Mouse (Mus musculus): ENCODE data around the gene Aldh6a1. TPM values are rescaled to one million over a fixed set of nuclear protein-coding genes. Genes with fewer than 3 reads are reported as not detected.

The Aldh6a1 gene
- polyA plus RNA-seq, 1 experiment from 2014 or later = 23.6 TPM

DNA sequence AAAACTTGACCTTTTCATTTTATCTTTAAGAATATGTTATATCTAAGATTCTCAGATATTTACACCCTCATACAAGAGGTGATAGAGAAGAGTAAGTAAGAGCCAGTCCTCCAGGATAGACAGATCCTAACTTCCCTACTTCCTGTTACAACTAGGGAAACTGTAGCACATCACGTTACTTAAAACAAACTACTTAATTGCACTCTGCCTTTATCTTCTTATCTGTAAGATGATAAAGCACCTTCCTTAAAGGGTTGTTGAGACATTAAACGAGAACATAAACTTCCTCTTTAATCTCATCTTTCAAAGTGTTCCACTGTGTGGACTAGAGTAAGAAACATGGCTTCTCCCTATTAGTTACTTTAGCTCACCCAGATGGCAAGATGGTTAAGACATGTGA lies 12.1 kb downstream of the Aldh6a1 start:
- no peak for ATAC-seq (ENCODE audit: insufficient number of reproducible peaks, low FRiP score, low TSS enrichment, low read depth)

DNA sequence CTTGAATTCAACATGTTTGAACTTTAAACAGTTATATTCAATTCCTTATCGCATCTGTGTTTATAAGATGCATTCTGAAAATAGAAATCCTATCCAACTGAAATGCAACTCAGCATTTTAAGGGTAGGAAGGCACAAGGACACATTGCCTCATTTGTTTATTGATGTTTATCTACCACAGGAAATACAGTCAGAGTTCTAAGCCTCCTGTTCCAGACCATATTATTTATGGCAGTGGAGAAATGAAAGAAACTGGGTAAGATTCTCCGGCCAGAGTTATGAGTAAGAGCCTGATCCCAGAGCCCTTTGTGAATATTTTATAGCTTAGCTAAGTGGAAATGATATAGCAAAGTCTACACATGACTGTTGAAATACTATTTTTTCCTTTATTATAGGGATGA lies 21.0 kb downstream of the Aldh6a1 start:
- Histone ChIP-seq H3K4me3 (ENCODE audit: low read depth, low read length) (no peak overlapping the region), H3K4me1 (ENCODE audit: control insufficient read depth, insufficient read depth, low read length) (no peaks in the 10 kb centered on the region), H3K4me2 (ENCODE audit: low read depth, severe bottlenecking) (no peak overlapping the region), H3K27ac (replicated peaks; ENCODE audit: low read depth, low read length) (no peak overlapping the region), H3K36me3 (ENCODE audit: control insufficient read depth, insufficient read depth, low read length) (no peaks in the 10 kb centered on the region), H3K9ac (ENCODE audit: low read length) (no peak overlapping the region), H3K9me3 (ENCODE audit: control insufficient read depth, low read length) (no peaks in the 10 kb centered on the region), H3K27me3 (ENCODE audit: control insufficient read depth, insufficient read depth, low read length) (no peaks in the 10 kb centered on the region)
- WGBS = 90% methylated on average over 2 of the region's 2 CpGs
- DNase-seq (ENCODE audit: low spot score) (no peak), ATAC-seq (ENCODE audit: insufficient number of reproducible peaks, low FRiP score, low TSS enrichment, low read depth) (no peak)

More for the DNA sequence above, 12.1 kb downstream of the Aldh6a1 start:
- no peaks in the 10 kb centered on the region for H3K36me3 ChIP-seq (ENCODE audit: control insufficient read depth, insufficient read depth, low read length)
- no peaks in the 10 kb centered on the region for H3K9me3 ChIP-seq (ENCODE audit: control insufficient read depth, low read length)
- no peaks in the 10 kb centered on the region for H3K4me1 ChIP-seq (ENCODE audit: control insufficient read depth, insufficient read depth, low read length)
- no peak overlapping the region for H3K9ac ChIP-seq (ENCODE audit: low read length)
- H3K4me3 ChIP-seq (ENCODE audit: low read depth, low read length) = no peak overlapping the region
- H3K4me2 ChIP-seq (ENCODE audit: low read depth, severe bottlenecking) = no peak overlapping the region
- H3K27ac ChIP-seq (replicated peaks; ENCODE audit: low read depth, low read length) = no peak overlapping the region
- WGBS = 52% methylated on average over 2 of the region's 2 CpGs
- no peak for DNase-seq (ENCODE audit: low spot score)
- H3K27me3 ChIP-seq (ENCODE audit: control insufficient read depth, insufficient read depth, low read length) = no peaks in the 10 kb centered on the region

DNA sequence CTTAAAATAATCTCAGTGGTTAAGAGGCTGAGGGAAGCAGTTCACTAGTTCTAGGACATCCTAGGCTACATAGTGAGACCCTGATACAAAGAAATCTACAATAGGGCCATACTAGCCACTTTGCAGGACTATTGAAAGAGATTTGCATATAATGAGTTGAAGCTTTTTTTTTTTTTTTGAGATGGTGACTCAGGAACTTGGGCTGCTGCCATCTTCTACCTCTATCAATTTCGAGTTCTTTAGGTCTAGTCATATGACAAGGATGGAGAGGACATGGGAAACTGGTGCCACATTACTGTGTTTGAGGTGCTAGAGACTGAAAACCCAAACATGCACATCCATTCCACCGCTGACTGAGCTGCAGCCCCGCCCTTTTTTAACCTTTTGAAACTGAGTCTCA lies 26.8 kb downstream of the Aldh6a1 start:
- ATAC-seq (ENCODE audit: insufficient number of reproducible peaks, low FRiP score, low TSS enrichment, low read depth) = no peak
- no peak for DNase-seq (ENCODE audit: low spot score)
- Histone ChIP-seq H3K4me2 (ENCODE audit: low read depth, severe bottlenecking) (no peak overlapping the region), H3K27ac (replicated peaks; ENCODE audit: low read depth, low read length) (no peak overlapping the region), H3K9me3 (ENCODE audit: control insufficient read depth, low read length) (no peaks in the 10 kb centered on the region), H3K27me3 (ENCODE audit: control insufficient read depth, insufficient read depth, low read length) (no peaks in the 10 kb centered on the region), H3K4me3 (ENCODE audit: low read depth, low read length) (no peak overlapping the region), H3K9ac (ENCODE audit: low read length) (no peak overlapping the region), H3K4me1 (ENCODE audit: control insufficient read depth, insufficient read depth, low read length) (no peaks in the 10 kb centered on the region), H3K36me3 (ENCODE audit: control insufficient read depth, insufficient read depth, low read length) (no peaks in the 10 kb centered on the region)
- WGBS = 59% methylated on average over 3 of the region's 3 CpGs

DNA sequence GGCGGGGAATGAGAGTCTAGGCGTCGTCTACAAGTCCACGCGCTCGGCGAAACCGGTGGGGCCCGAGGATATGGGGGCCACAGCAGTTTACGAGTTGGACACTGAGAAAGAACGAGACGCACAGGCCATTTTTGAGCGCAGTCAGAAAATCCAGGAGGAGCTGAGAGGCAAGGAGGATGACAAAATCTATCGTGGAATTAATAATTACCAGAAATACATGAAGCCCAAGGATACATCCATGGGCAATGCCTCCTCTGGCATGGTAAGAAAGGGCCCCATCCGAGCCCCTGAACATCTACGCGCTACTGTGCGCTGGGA lies 33.2 kb downstream of the Aldh6a1 start:
- peak overlapping the region; percentile 70 for H3K9ac ChIP-seq (ENCODE audit: low read length)
- H3K4me1 ChIP-seq (ENCODE audit: control insufficient read depth, insufficient read depth, low read length) = no peaks in the 10 kb centered on the region
- peak overlapping the region; percentile 66 for H3K4me2 ChIP-seq (ENCODE audit: low read depth, severe bottlenecking)
- ATAC-seq (ENCODE audit: insufficient number of reproducible peaks, low FRiP score, low TSS enrichment, low read depth) (no peak), DNase-seq (ENCODE audit: low spot score) (no peak)
- 34% methylated on average over 18 of the region's 18 CpGs for WGBS
- H3K27ac ChIP-seq (replicated peaks; ENCODE audit: low read depth, low read length) = no peak overlapping the region
- H3K27me3 ChIP-seq (ENCODE audit: control insufficient read depth, insufficient read depth, low read length) = no peaks in the 10 kb centered on the region
- H3K9me3 ChIP-seq (ENCODE audit: control insufficient read depth, low read length) = no peaks in the 10 kb centered on the region; the same call in 1 of the 2 replicates
- H3K4me3 ChIP-seq (ENCODE audit: low read depth, low read length) = peak overlapping the region; percentile 50
- H3K36me3 ChIP-seq (ENCODE audit: control insufficient read depth, insufficient read depth, low read length) = no peaks in the 10 kb centered on the region

DNA sequence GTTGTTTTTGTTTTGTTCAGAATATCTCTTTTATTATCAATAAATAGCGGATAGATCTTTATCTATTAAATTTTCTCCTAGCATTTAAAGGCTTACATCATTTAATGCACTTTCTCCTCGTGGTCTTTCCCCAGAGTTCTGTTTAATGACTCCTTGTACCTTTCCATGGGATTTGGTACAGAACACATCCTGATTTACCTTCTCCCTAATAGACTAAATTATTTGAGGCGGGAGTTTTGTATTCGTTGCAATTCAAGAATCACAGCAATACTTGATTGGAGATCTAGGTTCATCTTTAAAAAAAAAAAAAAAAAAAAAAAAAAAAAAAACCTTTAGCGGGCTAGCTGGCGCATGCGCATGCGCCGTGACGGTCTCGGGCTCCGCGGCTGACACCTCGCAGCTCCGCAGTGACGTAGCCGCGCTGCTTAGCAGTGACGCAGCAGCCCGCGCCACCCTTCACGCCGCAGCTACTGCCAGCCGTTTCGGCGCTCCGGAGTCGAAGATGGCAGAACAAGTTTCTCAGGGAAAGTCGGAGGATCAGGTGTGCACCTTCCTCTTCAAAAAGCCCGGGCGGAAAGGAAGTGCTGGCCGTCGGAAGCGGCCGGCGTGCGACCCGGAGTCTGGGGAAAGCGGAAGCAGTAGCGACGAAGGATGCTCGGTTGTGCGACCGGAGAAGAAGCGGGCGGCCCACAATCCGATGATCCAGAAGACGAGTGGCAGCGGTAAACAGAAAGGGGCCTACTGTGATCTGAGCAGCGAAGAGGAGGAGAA lies 33.8 kb downstream of the Aldh6a1 start, which contains the start of gene Rnf113a2:
Gene Rnf113a2, plus strand, starts transcription at position 363 of the 771 bp plus-strand sequence.
- H3K9me3 ChIP-seq (ENCODE audit: control insufficient read depth, low read length) = no peaks in the 10 kb centered on the region; the same call in 1 of the 2 replicates
- no peaks in the 10 kb centered on the region for H3K27me3 ChIP-seq (ENCODE audit: control insufficient read depth, insufficient read depth, low read length)
- WGBS = 3% methylated on average over 50 of the region's 50 CpGs
- peak within 1 kb of the TSS; percentile 70 for H3K9ac ChIP-seq (ENCODE audit: low read length)
- no peaks in the 10 kb centered on the region for H3K4me1 ChIP-seq (ENCODE audit: control insufficient read depth, insufficient read depth, low read length)
- H3K27ac ChIP-seq (replicated peaks; ENCODE audit: low read depth, low read length) = no peak within 1 kb of the TSS
- H3K4me3 ChIP-seq (ENCODE audit: low read depth, low read length) = peak within 1 kb of the TSS; percentile 50
- ATAC-seq (ENCODE audit: insufficient number of reproducible peaks, low FRiP score, low TSS enrichment, low read depth) (peak; percentile 82; the same call in 1 of the 2 replicates), DNase-seq (ENCODE audit: low spot score) (peak; percentile 86)
- H3K36me3 ChIP-seq (ENCODE audit: control insufficient read depth, insufficient read depth, low read length) = no peaks in the 10 kb centered on the region
- H3K4me2 ChIP-seq (ENCODE audit: low read depth, severe bottlenecking) = peak within 1 kb of the TSS; percentile 66

DNA sequence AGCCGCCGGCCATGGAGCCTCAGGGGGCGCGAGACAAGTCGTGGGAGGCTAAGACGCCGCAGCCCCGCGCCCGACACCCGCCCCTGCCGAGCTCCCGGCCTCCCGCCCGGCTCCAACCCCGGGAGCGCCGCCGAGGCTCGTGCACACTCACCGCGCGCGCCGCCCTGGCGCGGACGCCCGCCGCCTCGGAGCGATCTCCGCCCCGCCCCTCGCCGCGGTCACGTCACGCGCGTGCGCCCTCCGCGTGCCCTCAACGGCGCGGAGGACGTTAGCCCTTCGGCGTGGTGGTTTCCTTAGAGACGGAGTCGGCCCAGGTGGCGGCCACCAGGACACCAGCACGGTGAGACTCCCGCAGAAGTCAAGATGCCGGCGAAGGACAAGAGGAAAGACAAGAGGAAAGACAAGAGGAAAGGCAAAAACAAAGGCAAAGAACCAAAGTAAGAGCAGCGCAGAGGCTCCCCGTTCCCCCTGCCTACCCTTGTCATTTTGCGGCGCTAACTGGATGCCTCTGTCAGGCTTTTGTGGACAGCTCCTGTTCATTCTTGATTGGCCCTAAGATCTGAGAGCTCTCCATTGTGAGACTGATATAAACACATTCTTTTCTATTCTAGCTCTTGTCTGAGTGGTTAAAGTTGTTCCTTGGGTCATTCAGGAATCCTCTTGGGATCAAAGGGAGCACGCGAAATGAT lies 41.8 kb downstream of the Aldh6a1 start, which contains the start of the genes Entpd5 and Bbof1:
Gene Entpd5, minus strand, starts transcription at position 211 of the 689 bp plus-strand sequence.
Gene Bbof1, plus strand, starts transcription at position 253 of the 689 bp plus-strand sequence.
- H3K4me2 ChIP-seq (ENCODE audit: low read depth, severe bottlenecking) = peak within 1 kb of the TSS; percentile 95
- ATAC-seq (ENCODE audit: insufficient number of reproducible peaks, low FRiP score, low TSS enrichment, low read depth) (peak; percentile 90), DNase-seq (ENCODE audit: low spot score) (peak; percentile 90)
- peak within 1 kb of the TSS; percentile 79 for H3K9ac ChIP-seq (ENCODE audit: low read length)
- H3K9me3 ChIP-seq (ENCODE audit: control insufficient read depth, low read length) = no peaks in the 10 kb centered on the region
- no peak within 1 kb of the TSS for H3K27ac ChIP-seq (replicated peaks; ENCODE audit: low read depth, low read length)
- WGBS = 3% methylated on average over 43 of the region's 63 CpGs
- peak within 1 kb of the TSS; percentile 69 for H3K4me3 ChIP-seq (ENCODE audit: low read depth, low read length)
- no peaks in the 10 kb centered on the region for H3K36me3 ChIP-seq (ENCODE audit: control insufficient read depth, insufficient read depth, low read length)
- no peaks in the 10 kb centered on the region; the same call in 1 of the 2 replicates for H3K4me1 ChIP-seq (ENCODE audit: control insufficient read depth, insufficient read depth, low read length)
- H3K27me3 ChIP-seq (ENCODE audit: control insufficient read depth, insufficient read depth, low read length) = no peaks in the 10 kb centered on the region

DNA sequence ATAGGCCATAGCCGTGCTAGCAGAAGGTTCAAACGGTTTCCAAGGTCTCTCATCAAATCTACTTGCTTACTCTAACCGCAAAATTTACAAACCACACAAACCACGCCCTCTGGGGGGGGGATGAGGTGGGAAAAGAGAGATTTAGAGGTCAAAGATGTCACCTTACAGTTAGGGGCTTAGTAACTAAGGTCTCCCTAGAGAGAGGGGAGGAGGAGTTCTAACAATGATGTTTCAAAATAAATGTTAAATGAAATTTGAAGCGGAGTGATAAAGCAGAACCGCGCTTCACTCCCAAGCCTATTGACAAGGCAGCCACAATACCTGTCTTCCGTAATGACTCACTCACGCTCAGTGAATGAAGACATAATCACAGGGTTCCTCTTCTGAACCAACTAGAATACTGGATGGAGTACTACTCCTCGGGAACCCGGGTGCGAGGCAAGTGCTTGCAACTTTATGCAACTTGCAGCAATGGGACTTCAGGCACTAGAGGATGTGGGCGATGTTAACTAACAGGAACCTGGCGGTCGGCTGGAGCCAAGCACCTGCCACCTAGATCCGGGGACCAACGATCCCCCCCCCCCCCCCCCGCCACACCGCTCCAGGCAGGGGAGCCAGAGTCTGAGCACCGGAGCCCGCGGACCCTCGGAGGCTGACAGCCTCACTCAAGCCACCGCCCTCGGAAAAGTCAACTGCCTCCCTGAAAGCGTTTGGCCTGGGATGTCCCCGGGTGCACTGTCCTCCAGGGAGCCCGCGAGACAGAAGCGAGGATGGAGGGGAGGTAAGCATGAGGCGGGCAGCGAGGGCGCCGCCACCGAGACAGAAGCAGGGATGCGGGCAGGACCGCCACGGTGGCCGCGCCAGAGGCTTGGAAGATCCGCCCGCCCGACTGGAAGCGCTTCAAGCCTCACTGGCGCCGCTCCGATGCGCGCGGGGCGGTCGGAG lies 42.7 kb downstream of the Aldh6a1 start:
- H3K4me2 ChIP-seq (ENCODE audit: low read depth, severe bottlenecking) = peak overlapping the region; percentile 95
- H3K4me1 ChIP-seq (ENCODE audit: control insufficient read depth, insufficient read depth, low read length) = no peaks in the 10 kb centered on the region; the same call in 1 of the 2 replicates
- peak overlapping the region; percentile 69 for H3K4me3 ChIP-seq (ENCODE audit: low read depth, low read length)
- peak overlapping the region; percentile 79 for H3K9ac ChIP-seq (ENCODE audit: low read length)
- H3K9me3 ChIP-seq (ENCODE audit: control insufficient read depth, low read length) = no peaks in the 10 kb centered on the region
- peak; percentile 50 for DNase-seq (ENCODE audit: low spot score)
- H3K36me3 ChIP-seq (ENCODE audit: control insufficient read depth, insufficient read depth, low read length) = no peaks in the 10 kb centered on the region
- no peak overlapping the region for H3K27ac ChIP-seq (replicated peaks; ENCODE audit: low read depth, low read length)
- 2% methylated on average over 46 of the region's 52 CpGs for WGBS
- ATAC-seq (ENCODE audit: insufficient number of reproducible peaks, low FRiP score, low TSS enrichment, low read depth) = peak; percentile 42
- H3K27me3 ChIP-seq (ENCODE audit: control insufficient read depth, insufficient read depth, low read length) = no peaks in the 10 kb centered on the region

DNA sequence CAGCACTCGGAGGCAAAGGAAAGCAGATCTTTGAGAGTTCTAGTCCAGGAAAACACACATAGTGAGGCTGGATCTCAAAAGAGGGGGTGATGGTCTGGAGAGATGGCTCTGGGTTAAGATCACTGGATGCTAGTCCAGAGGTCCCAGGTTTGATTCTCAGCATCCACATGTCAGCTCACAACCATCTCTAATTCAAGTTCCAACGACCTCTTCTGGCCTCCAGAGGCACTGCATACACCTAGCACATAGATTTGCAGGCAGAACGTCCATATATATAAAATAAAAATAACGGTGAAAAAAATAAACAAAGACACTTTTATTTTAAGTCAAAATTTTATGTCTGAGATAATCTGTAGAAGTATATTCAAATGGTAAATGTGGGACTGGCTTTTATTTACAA lies 43.5 kb downstream of the Aldh6a1 start:
- H3K27me3 ChIP-seq (ENCODE audit: control insufficient read depth, insufficient read depth, low read length) = no peaks in the 10 kb centered on the region
- ATAC-seq (ENCODE audit: insufficient number of reproducible peaks, low FRiP score, low TSS enrichment, low read depth) = no peak
- WGBS = 51% methylated on average over 4 of the region's 4 CpGs

More for the DNA sequence above, 43.5 kb downstream of the Aldh6a1 start:
- no peak overlapping the region for H3K9ac ChIP-seq (ENCODE audit: low read length)
- no peak overlapping the region for H3K4me2 ChIP-seq (ENCODE audit: low read depth, severe bottlenecking)
- H3K4me1 ChIP-seq (ENCODE audit: control insufficient read depth, insufficient read depth, low read length) = no peaks in the 10 kb centered on the region; the same call in 1 of the 2 replicates
- no peaks in the 10 kb centered on the region for H3K36me3 ChIP-seq (ENCODE audit: control insufficient read depth, insufficient read depth, low read length)
- H3K27ac ChIP-seq (replicated peaks; ENCODE audit: low read depth, low read length) = no peak overlapping the region
- no peaks in the 10 kb centered on the region for H3K9me3 ChIP-seq (ENCODE audit: control insufficient read depth, low read length)
- no peak overlapping the region for H3K4me3 ChIP-seq (ENCODE audit: low read depth, low read length)
- no peak for DNase-seq (ENCODE audit: low spot score)

All from limb, embryonic 11.5 days (tissue).